Mouse (Mus musculus): Measurements from ENCODE around the gene Ramp1. TPM values are rescaled to one million over a fixed set of nuclear protein-coding genes. Genes with fewer than 3 reads are reported as not detected.

The Ramp1 gene
- polyA plus RNA-seq, 1 experiment from 2014 or later: 0.29 TPM

GRCm38 (mm10) chr1:91216504-91217267 lies 37.1 kb downstream of the Ramp1 start:
- Histone ChIP-seq H3K4me3 (ENCODE audit: low read depth, low read length) (no peak overlapping the region), H3K27me3 (ENCODE audit: control insufficient read depth, insufficient read depth, low read length) (no peaks in the 10 kb centered on the region), H3K9ac (ENCODE audit: low read depth, low read length) (no peak overlapping the region), H3K9me3 (ENCODE audit: control insufficient read depth, low read length) (no peaks in the 10 kb centered on the region), H3K4me2 (replicated peaks; ENCODE audit: low read depth, low read length) (no peak overlapping the region), H3K36me3 (ENCODE audit: control insufficient read depth, insufficient read depth, low read length) (no peaks in the 10 kb centered on the region), H3K27ac (ENCODE audit: low read depth, low read length) (no peak overlapping the region), H3K4me1 (replicated peaks; ENCODE audit: control insufficient read depth, insufficient read depth, low read length) (no peaks in the 10 kb centered on the region)
- ATAC-seq (ENCODE audit: low FRiP score) (no peak), DNase-seq (ENCODE audit: low spot score) (no peak)
- WGBS: 63% methylated on average over 10 of the region's 10 CpGs

GRCm38 (mm10) chr1:91219641-91220321 lies 40.2 kb downstream of the Ramp1 start:
- Histone ChIP-seq H3K4me2 (replicated peaks; ENCODE audit: low read depth, low read length) (no peak overlapping the region), H3K9me3 (ENCODE audit: control insufficient read depth, low read length) (no peaks in the 10 kb centered on the region), H3K27ac (ENCODE audit: low read depth, low read length) (no peak overlapping the region), H3K4me1 (replicated peaks; ENCODE audit: control insufficient read depth, insufficient read depth, low read length) (no peaks in the 10 kb centered on the region), H3K27me3 (ENCODE audit: control insufficient read depth, insufficient read depth, low read length) (no peaks in the 10 kb centered on the region), H3K9ac (ENCODE audit: low read depth, low read length) (no peak overlapping the region), H3K4me3 (ENCODE audit: low read depth, low read length) (no peak overlapping the region), H3K36me3 (ENCODE audit: control insufficient read depth, insufficient read depth, low read length) (no peaks in the 10 kb centered on the region)
- WGBS: 88% methylated on average over 7 of the region's 7 CpGs
- ATAC-seq (ENCODE audit: low FRiP score): no peak
- no peak for DNase-seq (ENCODE audit: low spot score)

- Histone ChIP-seq H3K9ac (ENCODE audit: low read depth, low read length) (no peak overlapping the region), H3K4me3 (ENCODE audit: low read depth, low read length) (no peak overlapping the region), H3K4me1 (replicated peaks; ENCODE audit: control insufficient read depth, insufficient read depth, low read length) (no peaks in the 10 kb centered on the region), H3K27ac (ENCODE audit: low read depth, low read length) (no peak overlapping the region), H3K27me3 (ENCODE audit: control insufficient read depth, insufficient read depth, low read length) (no peaks in the 10 kb centered on the region), H3K4me2 (replicated peaks; ENCODE audit: low read depth, low read length) (no peak overlapping the region), H3K36me3 (ENCODE audit: control insufficient read depth, insufficient read depth, low read length) (no peaks in the 10 kb centered on the region), H3K9me3 (ENCODE audit: control insufficient read depth, low read length) (no peaks in the 10 kb centered on the region)
- DNase-seq (ENCODE audit: low spot score): no peak
- WGBS: 89% methylated on average over 3 of the region's 3 CpGs
- ATAC-seq (ENCODE audit: low FRiP score): no peak
These were observed 40.7 kb downstream of the Ramp1 start for GRCm38 (mm10) chr1:91220322-91220672.

DNA sequence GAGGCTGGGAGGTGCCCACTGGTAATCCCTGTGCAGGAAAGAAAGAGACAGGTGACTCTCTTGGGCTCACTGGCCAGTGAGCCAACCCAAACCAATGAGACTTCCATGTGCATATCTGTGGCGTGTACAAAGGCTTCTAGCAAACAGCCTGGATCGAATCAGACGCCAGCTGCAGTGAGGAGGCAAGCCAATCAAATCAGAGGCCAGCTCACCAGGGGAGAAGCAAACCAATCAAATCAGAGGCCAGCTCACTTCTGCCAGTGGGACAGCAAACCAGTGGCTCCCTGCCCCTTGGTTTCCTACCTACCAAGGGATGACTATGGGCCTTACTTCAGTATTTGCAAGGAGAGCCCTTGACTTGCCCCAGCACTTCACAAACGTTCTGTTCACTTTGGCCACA lies 46.9 kb downstream of the Ramp1 start:
- H3K4me2 ChIP-seq (replicated peaks; ENCODE audit: low read depth, low read length): no peak overlapping the region
- no peak overlapping the region for H3K4me3 ChIP-seq (ENCODE audit: low read depth, low read length)
- H3K4me1 ChIP-seq (replicated peaks; ENCODE audit: control insufficient read depth, insufficient read depth, low read length): no peaks in the 10 kb centered on the region
- no peaks in the 10 kb centered on the region for H3K9me3 ChIP-seq (ENCODE audit: control insufficient read depth, low read length)
- H3K27me3 ChIP-seq (ENCODE audit: control insufficient read depth, insufficient read depth, low read length): no peaks in the 10 kb centered on the region
- H3K27ac ChIP-seq (ENCODE audit: low read depth, low read length): no peak overlapping the region
- WGBS: 81% methylated on average over 4 of the region's 4 CpGs
- H3K9ac ChIP-seq (ENCODE audit: low read depth, low read length): no peak overlapping the region
- H3K36me3 ChIP-seq (ENCODE audit: control insufficient read depth, insufficient read depth, low read length): no peaks in the 10 kb centered on the region
- ATAC-seq (ENCODE audit: low FRiP score) (no peak), DNase-seq (ENCODE audit: low spot score) (no peak)

DNA sequence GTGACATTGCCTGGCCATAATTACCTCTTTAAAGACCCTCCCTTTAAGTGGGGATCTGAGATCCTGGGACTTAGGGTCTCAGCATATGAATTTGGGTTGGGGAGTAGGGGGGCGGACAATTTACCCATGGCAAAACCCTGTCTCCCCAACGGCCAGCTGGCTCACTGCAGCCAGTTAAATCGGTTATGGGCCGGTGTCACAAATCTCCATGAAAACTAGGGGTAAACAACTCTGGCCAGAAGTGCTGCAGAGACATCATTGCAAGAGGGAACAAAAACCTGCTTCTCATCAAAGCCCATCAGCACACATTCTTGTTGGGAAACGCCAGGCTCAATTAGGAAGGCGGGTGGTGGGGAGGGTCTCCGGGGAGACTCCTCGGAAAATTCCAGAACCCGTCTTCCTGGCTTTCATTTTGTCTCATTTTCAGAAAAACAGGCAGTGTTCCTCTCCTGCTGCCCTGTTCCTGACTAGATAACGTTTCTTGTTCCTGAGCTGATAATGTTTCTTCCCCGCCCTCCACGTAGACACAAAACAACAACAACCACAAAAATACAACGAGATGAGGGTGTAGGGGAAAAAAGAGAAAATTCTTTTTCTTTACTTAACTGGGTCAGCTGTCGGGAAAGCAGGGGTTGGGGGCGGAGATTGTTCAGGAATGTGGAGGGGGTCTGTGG lies 47.9 kb downstream of the Ramp1 start:
- Histone ChIP-seq H3K27ac (ENCODE audit: low read depth, low read length) (no peak overlapping the region), H3K4me2 (replicated peaks; ENCODE audit: low read depth, low read length) (no peak overlapping the region), H3K4me3 (ENCODE audit: low read depth, low read length) (no peak overlapping the region), H3K9ac (ENCODE audit: low read depth, low read length) (no peak overlapping the region), H3K9me3 (ENCODE audit: control insufficient read depth, low read length) (no peaks in the 10 kb centered on the region), H3K4me1 (replicated peaks; ENCODE audit: control insufficient read depth, insufficient read depth, low read length) (no peaks in the 10 kb centered on the region), H3K27me3 (ENCODE audit: control insufficient read depth, insufficient read depth, low read length) (no peaks in the 10 kb centered on the region), H3K36me3 (ENCODE audit: control insufficient read depth, insufficient read depth, low read length) (no peaks in the 10 kb centered on the region)
- no peak for DNase-seq (ENCODE audit: low spot score)
- no peak for ATAC-seq (ENCODE audit: low FRiP score)
- 69% methylated on average over 15 of the region's 15 CpGs for WGBS

DNA sequence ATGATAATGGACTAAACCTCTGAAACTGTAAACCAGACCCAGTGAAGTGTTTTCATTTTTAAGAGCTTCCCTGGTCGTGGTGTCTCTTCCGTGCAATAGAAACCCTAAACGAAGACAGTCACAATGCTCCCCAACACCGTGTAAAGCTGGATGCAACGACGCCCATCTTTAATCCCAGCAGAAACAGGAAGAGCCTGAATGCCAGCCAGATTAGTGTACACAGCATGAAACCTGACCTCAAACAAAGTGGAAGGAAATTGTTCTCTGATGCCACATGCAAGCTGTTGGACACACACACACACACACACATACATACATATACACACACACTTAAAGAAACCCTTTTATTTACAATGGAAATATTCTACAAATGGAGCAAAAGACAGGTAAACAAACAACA lies 51.5 kb downstream of the Ramp1 start:
- no peak overlapping the region for H3K4me3 ChIP-seq (ENCODE audit: low read depth, low read length)
- no peaks in the 10 kb centered on the region for H3K27me3 ChIP-seq (ENCODE audit: control insufficient read depth, insufficient read depth, low read length)
- no peak overlapping the region for H3K9ac ChIP-seq (ENCODE audit: low read depth, low read length)
- no peak overlapping the region for H3K4me2 ChIP-seq (replicated peaks; ENCODE audit: low read depth, low read length)
- no peak overlapping the region for H3K27ac ChIP-seq (ENCODE audit: low read depth, low read length)
- no peaks in the 10 kb centered on the region for H3K9me3 ChIP-seq (ENCODE audit: control insufficient read depth, low read length)
- ATAC-seq (ENCODE audit: low FRiP score) (no peak), DNase-seq (ENCODE audit: low spot score) (no peak)
- no peaks in the 10 kb centered on the region for H3K4me1 ChIP-seq (replicated peaks; ENCODE audit: control insufficient read depth, insufficient read depth, low read length)
- H3K36me3 ChIP-seq (ENCODE audit: control insufficient read depth, insufficient read depth, low read length): no peaks in the 10 kb centered on the region
- 80% methylated on average over 6 of the region's 6 CpGs for WGBS

DNA sequence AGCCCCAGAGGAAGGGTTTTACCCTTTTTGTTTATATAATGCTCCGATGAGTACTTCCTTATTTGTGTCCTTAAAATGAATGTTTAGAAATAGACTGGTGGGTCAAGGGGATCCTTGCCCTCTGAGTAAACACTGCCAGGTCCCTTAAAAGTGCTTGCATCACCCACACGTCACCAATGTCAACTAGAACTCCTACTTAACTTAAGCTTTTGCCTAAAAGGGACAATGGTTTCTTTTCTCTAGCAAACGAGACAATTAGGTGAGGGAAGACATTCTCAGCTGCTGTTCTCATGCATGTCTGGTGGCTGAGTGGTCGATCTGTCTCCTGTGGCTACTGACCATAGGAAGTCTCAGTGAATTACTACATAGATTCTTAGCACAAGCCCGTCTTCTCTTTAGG lies 52.3 kb downstream of the Ramp1 start:
- Histone ChIP-seq H3K27me3 (ENCODE audit: control insufficient read depth, insufficient read depth, low read length) (no peaks in the 10 kb centered on the region), H3K36me3 (ENCODE audit: control insufficient read depth, insufficient read depth, low read length) (no peaks in the 10 kb centered on the region), H3K9ac (ENCODE audit: low read depth, low read length) (no peak overlapping the region), H3K4me1 (replicated peaks; ENCODE audit: control insufficient read depth, insufficient read depth, low read length) (no peaks in the 10 kb centered on the region), H3K4me3 (ENCODE audit: low read depth, low read length) (no peak overlapping the region), H3K27ac (ENCODE audit: low read depth, low read length) (no peak overlapping the region), H3K9me3 (ENCODE audit: control insufficient read depth, low read length) (no peaks in the 10 kb centered on the region), H3K4me2 (replicated peaks; ENCODE audit: low read depth, low read length) (no peak overlapping the region)
- WGBS: 61% methylated on average over 5 of the region's 5 CpGs
- DNase-seq (ENCODE audit: low spot score) (no peak), ATAC-seq (ENCODE audit: low FRiP score) (no peak)

GRCm38 (mm10) chr1:91235395-91235794 lies 55.8 kb downstream of the Ramp1 start:
- H3K4me1 ChIP-seq (replicated peaks; ENCODE audit: control insufficient read depth, insufficient read depth, low read length): no peaks in the 10 kb centered on the region
- H3K4me3 ChIP-seq (ENCODE audit: low read depth, low read length): no peak overlapping the region
- no peak overlapping the region for H3K9ac ChIP-seq (ENCODE audit: low read depth, low read length)
- 80% methylated on average over 5 of the region's 5 CpGs for WGBS
- H3K36me3 ChIP-seq (ENCODE audit: control insufficient read depth, insufficient read depth, low read length): no peaks in the 10 kb centered on the region
- no peaks in the 10 kb centered on the region for H3K27me3 ChIP-seq (ENCODE audit: control insufficient read depth, insufficient read depth, low read length)
- no peaks in the 10 kb centered on the region for H3K9me3 ChIP-seq (ENCODE audit: control insufficient read depth, low read length)
- no peak for ATAC-seq (ENCODE audit: low FRiP score)
- H3K27ac ChIP-seq (ENCODE audit: low read depth, low read length): no peak overlapping the region
- no peak for DNase-seq (ENCODE audit: low spot score)
- H3K4me2 ChIP-seq (replicated peaks; ENCODE audit: low read depth, low read length): no peak overlapping the region

GRCm38 (mm10) chr1:91237676-91238075 lies 58.1 kb downstream of the Ramp1 start:
- no peak overlapping the region for H3K4me3 ChIP-seq (ENCODE audit: low read depth, low read length)
- DNase-seq (ENCODE audit: low spot score) (no peak), ATAC-seq (ENCODE audit: low FRiP score) (no peak)
- no peaks in the 10 kb centered on the region for H3K4me1 ChIP-seq (replicated peaks; ENCODE audit: control insufficient read depth, insufficient read depth, low read length)
- no peaks in the 10 kb centered on the region for H3K27me3 ChIP-seq (ENCODE audit: control insufficient read depth, insufficient read depth, low read length)
- 80% methylated on average over 6 of the region's 6 CpGs for WGBS
- H3K9ac ChIP-seq (ENCODE audit: low read depth, low read length): no peak overlapping the region
- H3K9me3 ChIP-seq (ENCODE audit: control insufficient read depth, low read length): no peaks in the 10 kb centered on the region
- no peak overlapping the region for H3K4me2 ChIP-seq (replicated peaks; ENCODE audit: low read depth, low read length)
- no peak overlapping the region for H3K27ac ChIP-seq (ENCODE audit: low read depth, low read length)
- H3K36me3 ChIP-seq (ENCODE audit: control insufficient read depth, insufficient read depth, low read length): no peaks in the 10 kb centered on the region

Measured in hindbrain, embryonic 11.5 days (tissue).